Mouse (Mus musculus) forebrain, embryonic 12.5 days (tissue): ENCODE data around the gene Cdk14. TPM values are rescaled to one million over a fixed set of nuclear protein-coding genes. Genes with fewer than 3 reads are reported as not detected.

Experiments used
- ATAC-seq: fragments of 200-750 bp; cut with Nextera tagmentation; 2 replicates; pipeline ENCODE4 v1.8.0; 2017; ENCODE audit warnings: moderate TSS enrichment; ENCODE audit not compliant: low FRiP score
- H3K27ac ChIP-seq: fragments of 300-500 bp; sonication (generic); 2 replicates; pipeline ENCODE4 v1.5.1; 2016; ENCODE audit warnings: mild to moderate bottlenecking
- H3K27me3 ChIP-seq: fragments of 300-500 bp; sonication (generic); 2 replicates; pipeline ENCODE4 v1.6.1; 2016; ENCODE audit warnings: mild to moderate bottlenecking
- H3K36me3 ChIP-seq: fragments of 300-500 bp; sonication (generic); replicated peaks from 2 replicates; pipeline ENCODE4 v1.6.1; 2016; ENCODE audit warnings: mild to moderate bottlenecking
- H3K4me1 ChIP-seq: fragments of 300-500 bp; sonication (generic); 2 replicates; pipeline ENCODE4 v1.6.1; 2016
- H3K4me2 ChIP-seq: fragments of 300-500 bp; sonication (generic); 2 replicates; pipeline ENCODE4 v1.6.1; 2016; ENCODE audit warnings: mild to moderate bottlenecking, moderate library complexity
- H3K4me3 ChIP-seq: fragments of 300-500 bp; sonication (generic); replicated peaks from 2 replicates; pipeline ENCODE4 v1.5.1; 2016; ENCODE audit warnings: mild to moderate bottlenecking
- H3K9ac ChIP-seq: fragments of 300-500 bp; sonication (generic); 2 replicates; pipeline ENCODE4 v1.6.1; 2016; ENCODE audit warnings: mild to moderate bottlenecking
- H3K9me3 ChIP-seq: fragments of 300-500 bp; sonication (generic); 2 replicates; pipeline ENCODE4 v1.6.1; 2016
- WGBS: fragments of 180-500 bp; shearing (Covaris S2); methylation state at CpG from one replicate; pipeline ENCODE4 v1.1.7; 2016; 5-methylcytosine and 5-hydroxymethylcytosine counted together
- polyA plus RNA-seq: library from polyadenylated mRNA; unstranded; fragments of >200 nt; fragmentation: Nextera tagmentation; extraction: Ambion mirVana; gene quantifications from 2 replicates; pipeline ENCODE4 v1.2.1, GENCODE M21; 2016

Cdk14 gene
- polyA plus RNA-seq, 1 experiment from 2014 or later = 33.0 TPM

DNA sequence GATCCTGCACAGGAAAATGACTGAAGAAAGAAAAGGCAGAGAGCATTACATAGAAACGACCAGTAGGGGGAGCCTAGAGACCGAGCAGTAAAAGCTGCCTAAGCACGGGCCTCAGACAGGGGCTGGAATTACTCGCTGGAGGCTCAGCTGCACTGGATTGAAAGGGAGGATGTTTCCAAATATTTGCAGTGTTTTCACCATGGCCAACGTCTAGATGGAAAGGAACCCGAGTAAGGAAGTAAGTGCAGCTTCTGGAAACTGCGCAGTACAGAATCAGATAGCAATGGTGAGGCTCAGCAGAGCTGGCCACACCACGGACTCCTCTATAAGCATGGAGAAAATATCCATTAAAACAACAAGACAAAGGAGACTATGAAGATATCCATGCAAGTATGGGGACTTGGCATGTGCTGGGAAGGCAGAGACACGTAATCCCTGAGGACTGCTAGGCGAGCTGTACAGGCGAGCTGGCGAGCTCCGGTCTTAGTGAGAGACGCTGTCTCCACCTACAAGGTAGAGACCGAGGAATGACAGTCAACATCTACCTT lies 458.0 kb downstream of the Cdk14 start:
- H3K27ac ChIP-seq = peak overlapping the region; percentile 8; the same call in 1 of the 2 replicates
- H3K9ac ChIP-seq = no peak overlapping the region
- no peak overlapping the region for H3K4me2 ChIP-seq
- H3K9me3 ChIP-seq = no peaks in the 10 kb centered on the region
- H3K27me3 ChIP-seq = no peaks in the 10 kb centered on the region
- H3K36me3 ChIP-seq = no peaks in the 10 kb centered on the region
- peaks cover 17% of the 10 kb centered on the region for H3K4me1 ChIP-seq
- peak; percentile 85 for ATAC-seq
- 54% methylated on average over 15 of the region's 15 CpGs for WGBS
- no peak overlapping the region for H3K4me3 ChIP-seq

DNA sequence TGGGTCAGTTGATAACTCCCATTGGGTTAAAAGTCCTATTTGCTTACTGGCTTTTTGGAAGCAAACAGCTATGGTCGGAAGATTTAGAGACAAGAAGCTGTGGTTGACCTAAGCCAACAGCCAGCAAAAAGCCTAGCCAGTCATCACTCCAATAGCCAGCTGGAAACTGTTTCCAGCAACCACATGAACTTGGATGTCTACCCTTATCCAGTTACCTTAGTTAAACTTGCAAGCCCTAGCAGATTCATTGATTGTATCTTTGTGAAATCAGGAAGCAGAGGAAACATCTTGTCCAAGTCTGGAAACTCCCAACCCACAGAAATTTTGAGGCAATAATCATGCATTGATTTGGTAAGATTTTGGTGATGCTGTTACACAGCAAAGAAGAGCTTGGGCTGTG lies 458.5 kb downstream of the Cdk14 start:
- no peaks in the 10 kb centered on the region for H3K9me3 ChIP-seq
- H3K27ac ChIP-seq = no peak overlapping the region
- H3K27me3 ChIP-seq = no peaks in the 10 kb centered on the region
- no peak overlapping the region for H3K9ac ChIP-seq
- 91% methylated on average over 1 of the region's 1 CpGs for WGBS
- peaks cover 17% of the 10 kb centered on the region for H3K4me1 ChIP-seq
- H3K36me3 ChIP-seq = no peaks in the 10 kb centered on the region
- ATAC-seq = no peak
- H3K4me2 ChIP-seq = no peak overlapping the region
- H3K4me3 ChIP-seq = no peak overlapping the region

DNA sequence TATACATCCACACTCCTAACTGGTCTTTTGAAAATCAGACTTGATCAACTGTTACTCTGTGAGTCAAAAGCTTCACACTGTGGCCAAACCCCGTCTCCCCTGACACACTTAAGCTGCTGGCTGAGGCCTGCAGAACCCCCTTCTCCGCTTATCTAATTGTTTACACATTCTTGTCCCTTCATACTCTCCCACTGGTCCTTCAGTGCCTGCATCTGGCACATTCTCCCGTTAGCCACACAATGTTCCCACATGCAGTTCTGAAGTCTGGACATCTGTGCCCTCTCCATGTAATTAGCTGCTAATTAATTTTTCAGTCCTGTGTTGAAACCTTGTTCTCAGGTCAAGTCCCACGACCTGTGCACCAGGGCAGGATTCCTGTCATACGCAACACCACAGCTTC lies 460.7 kb downstream of the Cdk14 start:
- Histone ChIP-seq H3K4me1 (peaks cover 17% of the 10 kb centered on the region), H3K4me3 (no peak overlapping the region), H3K27ac (no peak overlapping the region), H3K4me2 (no peak overlapping the region), H3K27me3 (no peaks in the 10 kb centered on the region), H3K9ac (no peak overlapping the region), H3K36me3 (no peaks in the 10 kb centered on the region), H3K9me3 (no peaks in the 10 kb centered on the region)
- peak; percentile 46; the same call in 1 of the 2 replicates for ATAC-seq
- 19% methylated on average over 5 of the region's 5 CpGs for WGBS

DNA sequence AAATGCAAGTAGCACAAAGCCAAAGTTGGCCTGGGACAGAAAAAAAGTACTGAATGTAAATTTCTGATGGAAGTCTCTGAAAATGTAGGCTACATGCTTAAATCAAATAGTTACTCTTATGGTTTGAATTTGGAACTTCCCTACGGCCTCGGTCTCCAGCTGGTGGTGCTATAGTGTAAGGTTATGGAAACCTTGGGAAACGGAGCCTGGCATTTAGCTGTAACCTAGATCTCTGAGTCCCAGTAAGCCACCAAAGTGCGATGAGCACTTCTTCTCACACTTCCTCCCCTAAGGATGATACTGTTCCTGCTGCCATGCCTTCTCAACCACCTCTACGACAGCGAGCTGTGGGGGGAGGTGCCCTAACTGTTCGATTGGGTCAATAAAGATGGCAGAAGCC lies 464.1 kb downstream of the Cdk14 start:
- Histone ChIP-seq H3K4me1 (peaks cover 9% of the 10 kb centered on the region), H3K4me3 (no peak overlapping the region), H3K9me3 (no peaks in the 10 kb centered on the region), H3K27ac (no peak overlapping the region), H3K36me3 (no peaks in the 10 kb centered on the region), H3K27me3 (no peaks in the 10 kb centered on the region), H3K9ac (no peak overlapping the region), H3K4me2 (no peak overlapping the region)
- WGBS = 80% methylated on average over 7 of the region's 7 CpGs
- ATAC-seq = no peak

DNA sequence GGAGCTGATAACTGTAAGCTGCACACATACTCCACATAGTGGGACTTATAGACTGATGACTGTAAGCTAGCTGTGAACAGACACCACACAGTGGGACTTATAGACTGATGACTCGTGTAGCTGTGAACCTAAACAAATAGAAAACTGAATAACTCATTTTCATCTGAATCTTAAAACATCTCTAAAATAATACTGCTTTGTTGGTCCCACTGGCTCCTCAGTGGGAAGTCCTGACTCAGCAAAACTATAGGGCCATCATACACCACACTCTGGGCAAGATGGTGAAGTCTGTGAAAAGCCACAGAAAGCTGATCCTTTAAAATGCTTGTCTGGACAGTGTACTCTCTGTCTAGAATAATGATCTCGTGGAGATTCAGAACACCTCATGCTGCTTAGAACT lies 464.7 kb downstream of the Cdk14 start:
- 84% methylated on average over 2 of the region's 2 CpGs for WGBS

DNA sequence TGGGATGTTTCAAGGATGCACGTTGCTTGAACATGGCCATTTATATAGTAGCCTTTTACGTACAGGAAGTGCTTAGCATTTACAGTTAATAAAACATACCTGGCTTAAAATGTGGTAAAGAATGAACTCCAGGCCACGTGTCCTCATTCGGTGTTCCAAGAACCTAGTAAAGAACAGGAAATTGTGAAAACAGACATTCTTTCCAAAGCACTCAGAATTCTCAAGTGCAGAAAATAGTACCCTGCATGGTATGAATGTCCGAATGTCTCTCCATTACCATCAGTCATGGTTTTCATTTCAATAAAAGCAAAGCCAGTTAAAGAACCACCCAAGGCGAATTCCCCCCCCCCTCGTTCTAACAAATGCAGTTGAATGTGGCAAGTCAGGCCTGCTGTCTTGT lies 470.7 kb downstream of the Cdk14 start:
- 79% methylated on average over 7 of the region's 7 CpGs for WGBS
- H3K27ac ChIP-seq = no peak overlapping the region

More for the DNA sequence above, 464.7 kb downstream of the Cdk14 start:
- Histone ChIP-seq H3K9me3 (no peaks in the 10 kb centered on the region), H3K9ac (no peak overlapping the region), H3K4me1 (peaks cover 9% of the 10 kb centered on the region), H3K27ac (no peak overlapping the region), H3K4me3 (no peak overlapping the region), H3K27me3 (no peaks in the 10 kb centered on the region), H3K36me3 (no peaks in the 10 kb centered on the region), H3K4me2 (no peak overlapping the region)
- ATAC-seq = no peak

DNA sequence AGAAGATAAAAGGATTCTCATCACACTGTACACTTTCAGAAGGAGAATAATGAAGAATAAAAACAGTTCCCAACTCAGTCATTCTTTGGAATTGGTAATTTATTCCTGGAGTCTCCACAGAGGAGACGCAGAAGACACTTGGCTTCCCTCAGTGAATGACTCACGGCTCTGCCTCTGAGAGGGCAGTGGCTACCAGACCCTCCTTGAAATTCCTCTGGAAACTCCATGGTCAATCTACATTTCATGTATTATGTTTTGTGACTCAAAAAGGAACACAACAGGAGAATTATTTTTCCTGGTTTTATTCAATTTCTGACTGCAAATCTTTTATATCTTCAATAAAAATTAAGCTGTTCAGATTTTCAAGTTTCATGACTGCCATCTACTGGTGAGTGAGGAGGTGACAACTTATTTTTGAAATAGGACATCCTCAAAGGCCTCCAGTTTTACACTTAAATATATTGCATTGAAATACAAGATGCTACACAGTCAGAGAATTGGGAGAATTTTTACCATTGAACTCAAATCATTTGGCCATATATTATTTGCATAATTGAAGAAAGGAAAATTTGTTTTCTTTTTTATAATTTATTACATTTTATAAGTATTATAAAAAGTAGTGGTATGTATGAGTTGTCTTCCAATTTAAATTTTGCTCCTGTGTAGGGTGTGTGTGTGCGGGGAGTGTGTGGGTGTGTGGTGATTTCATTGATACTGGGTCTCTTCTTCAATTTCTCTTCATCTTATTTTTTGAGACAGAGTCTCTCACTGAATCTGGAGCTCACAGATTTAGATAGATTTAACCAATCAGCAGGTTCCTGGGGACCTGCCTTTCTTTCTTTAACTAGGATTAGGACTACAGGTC lies 471.8 kb downstream of the Cdk14 start:
- Histone ChIP-seq H3K36me3 (no peaks in the 10 kb centered on the region), H3K27ac (no peak overlapping the region), H3K4me1 (peaks cover 11% of the 10 kb centered on the region; the same call in 1 of the 2 replicates), H3K9me3 (no peaks in the 10 kb centered on the region), H3K4me2 (no peak overlapping the region), H3K4me3 (no peak overlapping the region), H3K9ac (no peak overlapping the region), H3K27me3 (no peaks in the 10 kb centered on the region)
- peak; percentile 71 for ATAC-seq
- WGBS = 59% methylated on average over 3 of the region's 3 CpGs

More for the DNA sequence above, 470.7 kb downstream of the Cdk14 start:
- Histone ChIP-seq H3K36me3 (no peaks in the 10 kb centered on the region), H3K4me1 (peaks cover 11% of the 10 kb centered on the region; the same call in 1 of the 2 replicates), H3K27me3 (no peaks in the 10 kb centered on the region), H3K4me3 (no peak overlapping the region), H3K4me2 (no peak overlapping the region), H3K9me3 (no peaks in the 10 kb centered on the region), H3K9ac (no peak overlapping the region)
- ATAC-seq = no peak

DNA sequence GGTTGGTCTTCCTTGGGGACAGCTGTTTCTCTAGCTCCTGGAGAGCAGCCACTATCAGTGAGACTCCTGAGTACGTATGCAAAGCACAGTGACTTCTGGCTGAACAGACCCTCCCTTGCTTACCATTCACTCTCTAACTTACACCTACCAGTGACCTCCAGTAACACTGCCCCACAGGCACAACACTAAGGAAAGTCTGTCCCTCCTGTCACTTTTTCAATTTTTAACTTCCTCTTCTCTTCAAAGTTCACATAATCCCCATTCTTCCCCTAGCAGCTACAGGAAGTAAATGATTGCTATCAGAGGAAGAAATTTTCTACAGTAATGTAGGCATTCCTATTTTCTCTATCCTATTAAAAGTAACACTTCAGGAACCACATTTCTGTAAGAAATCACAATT lies 485.0 kb downstream of the Cdk14 start:
- Histone ChIP-seq H3K4me2 (no peak overlapping the region), H3K9me3 (no peaks in the 10 kb centered on the region), H3K27me3 (no peaks in the 10 kb centered on the region), H3K4me3 (no peak overlapping the region), H3K4me1 (no peaks in the 10 kb centered on the region), H3K27ac (no peak overlapping the region), H3K9ac (no peak overlapping the region), H3K36me3 (no peaks in the 10 kb centered on the region)
- 77% methylated on average over 1 of the region's 1 CpGs for WGBS
- ATAC-seq = no peak

DNA sequence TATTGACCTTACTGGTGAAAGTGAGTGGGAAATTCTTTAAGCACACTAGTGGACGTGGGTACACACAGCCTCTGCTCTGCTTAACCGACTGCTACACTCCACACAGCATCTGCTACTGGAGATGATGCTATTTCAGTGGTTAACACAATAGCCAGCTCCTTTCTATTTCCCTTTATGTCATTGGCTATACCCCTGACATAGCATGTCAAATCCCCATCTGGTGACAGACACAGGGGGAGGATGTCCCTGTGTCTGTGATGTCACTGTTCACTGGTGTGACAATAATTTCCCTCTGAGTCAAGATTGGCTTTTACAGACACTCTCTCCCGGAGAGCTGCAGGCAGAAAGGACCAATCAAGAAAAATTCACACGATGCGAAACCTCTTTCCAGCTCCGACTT lies 485.6 kb downstream of the Cdk14 start:
- Histone ChIP-seq H3K4me1 (peaks cover 5% of the 10 kb centered on the region), H3K9me3 (no peaks in the 10 kb centered on the region), H3K27me3 (no peaks in the 10 kb centered on the region), H3K27ac (no peak overlapping the region), H3K4me2 (no peak overlapping the region), H3K4me3 (no peak overlapping the region), H3K9ac (no peak overlapping the region), H3K36me3 (no peaks in the 10 kb centered on the region)
- peak; percentile 61; the same call in 1 of the 2 replicates for ATAC-seq
- WGBS = 84% methylated on average over 6 of the region's 6 CpGs

DNA sequence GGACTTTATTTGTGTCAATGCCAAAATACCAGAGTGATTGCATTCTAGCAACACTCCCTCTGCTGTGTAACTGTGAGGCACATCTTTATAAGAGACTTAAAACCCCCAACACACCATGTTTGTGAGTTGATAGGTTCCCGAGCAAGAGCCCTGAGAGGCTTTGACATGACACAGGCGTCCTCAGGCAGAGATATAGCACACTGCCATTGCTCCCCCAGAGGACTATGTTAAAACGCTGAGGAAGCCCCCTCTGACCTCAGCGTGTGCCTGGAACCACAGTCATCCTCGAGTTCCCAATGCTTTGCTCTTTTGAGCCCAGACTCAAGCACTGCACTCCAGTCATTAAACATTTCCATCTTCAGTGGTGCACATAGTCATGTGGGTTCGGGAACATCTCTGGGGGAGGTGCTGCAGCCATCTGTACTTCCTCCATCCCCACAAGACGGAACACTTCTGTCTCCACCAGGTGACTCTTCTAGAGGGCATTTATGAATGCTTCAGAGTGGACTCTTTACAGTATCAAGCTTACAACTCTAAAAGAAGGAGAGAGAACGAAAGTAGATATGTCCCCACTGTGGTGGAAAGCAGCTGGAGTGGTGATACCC lies 488.5 kb downstream of the Cdk14 start:
- Histone ChIP-seq H3K27me3 (no peaks in the 10 kb centered on the region), H3K36me3 (no peaks in the 10 kb centered on the region), H3K4me1 (peaks cover 7% of the 10 kb centered on the region), H3K9me3 (no peaks in the 10 kb centered on the region), H3K4me2 (no peak overlapping the region), H3K9ac (no peak overlapping the region), H3K27ac (no peak overlapping the region), H3K4me3 (no peak overlapping the region)
- 84% methylated on average over 8 of the region's 8 CpGs for WGBS
- no peak for ATAC-seq

DNA sequence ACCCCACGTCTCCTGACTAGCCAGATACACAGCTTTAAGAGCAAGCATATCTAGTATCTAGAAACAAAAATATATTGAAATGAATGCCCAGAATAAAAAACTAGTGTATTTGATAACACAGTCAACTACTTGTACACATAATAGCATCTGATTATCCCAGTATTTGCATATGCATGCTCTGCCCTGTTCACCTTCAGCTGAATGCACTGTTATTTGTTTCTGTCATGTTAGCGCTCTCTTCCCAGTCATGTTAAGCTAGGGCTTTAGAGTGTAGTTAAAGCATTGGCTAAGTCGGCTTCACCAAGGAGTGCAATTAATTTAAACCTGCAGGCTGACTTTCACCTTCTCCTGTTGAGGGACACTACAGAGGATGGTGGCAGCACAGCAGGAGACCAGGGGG lies 490.5 kb downstream of the Cdk14 start:
- Histone ChIP-seq H3K27ac (no peak overlapping the region), H3K36me3 (no peaks in the 10 kb centered on the region), H3K4me1 (peaks cover 7% of the 10 kb centered on the region), H3K9ac (no peak overlapping the region), H3K9me3 (no peaks in the 10 kb centered on the region), H3K27me3 (no peaks in the 10 kb centered on the region), H3K4me3 (no peak overlapping the region), H3K4me2 (no peak overlapping the region)
- WGBS = 58% methylated on average over 3 of the region's 3 CpGs
- ATAC-seq = no peak

DNA sequence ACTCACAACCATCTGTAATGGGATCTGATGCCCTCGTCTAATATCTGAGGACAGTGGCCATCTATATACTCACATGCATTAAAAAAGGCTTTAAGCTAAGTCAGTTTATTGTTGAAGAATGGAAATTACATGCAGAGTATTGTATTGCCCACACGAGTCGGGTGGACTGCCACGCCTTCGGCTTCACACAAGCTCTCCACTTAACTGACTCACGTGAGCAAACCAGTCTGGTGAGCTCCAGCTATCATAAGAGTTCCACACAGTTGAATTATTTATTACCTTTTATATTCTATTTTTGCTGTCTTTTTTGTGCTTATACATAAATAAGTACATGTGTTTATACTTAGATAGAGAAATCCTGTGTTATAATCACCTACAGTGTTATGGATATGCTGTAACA lies 495.2 kb downstream of the Cdk14 start:
- ATAC-seq = no peak
- WGBS = 85% methylated on average over 6 of the region's 6 CpGs

More for the DNA sequence above, 495.2 kb downstream of the Cdk14 start:
- Histone ChIP-seq H3K4me3 (no peak overlapping the region), H3K4me1 (peaks cover 6% of the 10 kb centered on the region), H3K27ac (no peak overlapping the region), H3K9me3 (no peaks in the 10 kb centered on the region), H3K9ac (no peak overlapping the region), H3K27me3 (no peaks in the 10 kb centered on the region), H3K4me2 (no peak overlapping the region), H3K36me3 (no peaks in the 10 kb centered on the region)
